Mouse (Mus musculus) gastrocnemius, adult 18-20 months (tissue): ENCODE data around the gene Chsy1. TPM values are rescaled to one million over a fixed set of nuclear protein-coding genes. Genes with fewer than 3 reads are reported as not detected.

Experiments used
- DNase-seq: peaks from one replicate; pipeline ENCODE4 v3.0.0; 2021; ENCODE audit warnings: low spot score
- total RNA-seq, 2 experiments: library from RNA; stranded (reverse); gene quantifications; 2 replicates each; pipeline ENCODE4 v1.2.3; 2021

The Chsy1 gene
- total RNA-seq, 2 experiments from 2014 or later: 3.1 to 3.8 TPM

- DNase-seq: no peak
These were observed 29.6 kb downstream of the Chsy1 start for GRCm38 (mm10) chr7:66138878-66139277.

DNA sequence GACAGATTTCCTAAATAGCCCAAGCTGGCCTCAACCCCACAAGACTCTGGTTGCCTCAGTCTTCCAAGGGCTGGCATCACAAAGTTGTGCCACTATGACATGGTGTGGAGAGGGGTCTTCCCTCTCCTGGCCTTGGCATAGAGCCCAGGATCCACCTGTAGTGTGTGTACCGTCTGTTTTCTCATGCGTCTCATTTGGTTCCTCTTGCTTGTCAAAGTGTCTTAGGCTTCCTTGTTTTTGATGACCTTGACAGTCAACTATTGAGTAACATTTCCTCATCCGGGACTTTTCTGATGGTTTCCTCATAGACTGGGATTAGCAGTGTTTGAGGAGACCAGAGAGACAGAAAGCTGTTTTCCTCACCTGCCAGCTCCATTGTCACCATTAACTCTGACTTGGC, 30.8 kb downstream of the Chsy1 start:
- DNase-seq: no peak

- no peak for DNase-seq
These were observed 31.7 kb downstream of the Chsy1 start for GRCm38 (mm10) chr7:66140923-66141570.

GRCm38 (mm10) chr7:66142514-66142913, 33.2 kb downstream of the Chsy1 start:
- DNase-seq: no peak

- DNase-seq: no peak
These were observed 35.2 kb downstream of the Chsy1 start for GRCm38 (mm10) chr7:66144543-66144942.

DNA sequence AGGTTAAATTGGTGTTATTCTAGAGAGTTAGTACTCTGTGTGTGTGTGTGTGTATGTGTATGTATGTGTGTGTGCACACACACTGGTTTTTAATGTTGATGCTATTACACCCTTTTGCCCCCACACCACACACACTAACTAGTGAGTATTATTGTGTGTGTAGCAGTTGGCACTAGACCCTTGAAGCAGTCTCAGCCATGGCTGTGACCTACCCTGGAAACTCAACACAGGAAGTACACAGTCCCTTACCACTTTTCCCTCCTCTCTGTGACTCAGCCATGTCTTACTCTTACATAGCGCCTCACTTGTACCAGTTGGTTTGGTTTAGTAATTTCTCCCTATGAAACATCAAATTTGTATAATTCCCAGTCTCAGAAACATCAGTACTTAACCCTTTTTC, 37.8 kb downstream of the Chsy1 start:
- no peak for DNase-seq

GRCm38 (mm10) chr7:66147816-66148215, 38.5 kb downstream of the Chsy1 start:
- DNase-seq: no peak

DNA sequence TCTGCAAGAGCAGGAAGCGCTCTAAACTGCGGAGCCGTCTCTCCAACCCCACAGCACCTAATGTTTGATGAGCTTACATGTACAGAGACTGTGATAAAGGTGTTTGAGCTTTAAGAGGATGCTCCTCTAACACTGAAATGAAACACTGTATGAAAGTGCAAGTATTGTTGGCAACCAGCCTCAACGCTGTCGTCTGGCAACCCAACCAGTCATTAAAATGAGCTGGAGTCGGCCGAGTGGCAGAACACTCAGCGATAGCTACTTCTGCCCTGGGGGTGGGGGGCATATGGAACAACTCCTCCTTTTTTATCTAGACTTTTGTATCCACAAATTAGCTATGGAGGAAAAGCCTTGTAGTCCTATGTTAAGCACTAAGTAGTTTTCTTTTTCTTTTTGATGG, 40.2 kb downstream of the Chsy1 start:
- DNase-seq: no peak

DNA sequence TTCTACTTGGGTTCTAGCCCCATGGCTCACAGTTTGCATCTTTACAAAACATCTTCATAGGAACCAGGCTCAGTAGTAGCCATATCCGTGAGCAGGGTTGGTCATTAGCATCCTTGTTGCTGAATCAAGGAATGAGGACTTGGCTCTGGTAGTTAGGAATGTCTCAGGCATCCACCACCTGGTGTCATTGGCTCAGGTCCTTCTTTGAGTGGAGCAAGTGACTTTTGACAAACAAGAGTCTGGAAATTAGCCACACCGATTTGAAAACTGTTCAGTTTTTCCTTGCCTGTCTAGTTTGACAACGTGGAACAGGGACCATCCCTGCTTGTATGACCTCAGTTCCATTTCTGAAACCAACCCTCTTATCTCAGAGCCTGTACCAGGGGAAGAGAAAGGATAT, 41.1 kb downstream of the Chsy1 start:
- DNase-seq: no peak

- DNase-seq: no peak
These were observed 48.1 kb downstream of the Chsy1 start for GRCm38 (mm10) chr7:66157413-66157812.

DNA sequence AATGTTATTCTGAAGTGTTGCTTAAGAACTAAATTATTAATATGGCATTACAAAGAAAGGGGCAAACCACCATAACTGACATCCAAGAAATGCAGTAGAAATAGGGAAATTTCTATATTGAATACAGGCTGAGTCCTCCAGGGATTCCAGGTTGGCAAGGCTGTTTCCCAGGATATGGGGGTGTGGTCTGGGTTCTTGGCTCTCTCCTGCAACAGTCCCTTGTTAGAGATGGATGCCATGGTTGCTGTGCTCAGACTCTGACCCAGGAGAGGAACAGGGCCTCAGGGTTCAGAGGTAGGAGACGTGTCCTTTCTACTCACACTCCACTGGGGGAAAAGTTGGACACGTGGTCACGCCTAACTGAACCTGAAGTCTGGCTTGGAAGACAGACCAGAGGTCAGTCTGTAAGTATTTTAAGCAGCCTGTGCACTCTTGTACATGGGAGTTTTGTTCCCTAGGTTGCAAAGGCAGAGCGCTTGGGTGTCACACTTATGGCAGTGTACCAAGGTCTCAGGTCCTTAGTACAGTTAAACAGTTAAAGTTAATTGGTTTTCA, 48.6 kb downstream of the Chsy1 start:
- no peak for DNase-seq

DNA sequence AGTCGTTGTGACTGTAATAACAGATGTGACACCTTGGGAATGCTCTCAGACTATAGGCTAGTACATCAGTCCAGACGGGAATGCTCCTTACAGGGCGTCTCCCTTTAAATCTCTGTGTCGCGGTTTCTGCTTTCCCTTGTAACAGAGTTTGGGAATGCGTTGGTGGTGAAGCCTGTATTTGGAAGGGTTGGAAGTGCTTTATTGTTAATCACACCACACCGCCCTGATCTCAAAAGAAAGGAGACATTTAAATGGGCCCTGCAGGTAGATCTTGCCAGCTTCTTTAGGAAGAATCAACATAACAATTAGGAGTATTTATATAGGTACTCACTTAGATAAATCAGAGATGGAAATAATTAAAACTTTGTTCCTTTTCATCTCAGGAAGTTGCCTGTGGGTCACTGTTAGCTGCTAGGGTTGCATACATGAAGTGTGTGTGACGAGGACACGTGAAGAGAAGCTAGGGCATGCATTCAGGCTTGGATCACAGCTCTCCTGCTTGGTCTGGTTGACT, 49.4 kb downstream of the Chsy1 start:
- no peak for DNase-seq

DNA sequence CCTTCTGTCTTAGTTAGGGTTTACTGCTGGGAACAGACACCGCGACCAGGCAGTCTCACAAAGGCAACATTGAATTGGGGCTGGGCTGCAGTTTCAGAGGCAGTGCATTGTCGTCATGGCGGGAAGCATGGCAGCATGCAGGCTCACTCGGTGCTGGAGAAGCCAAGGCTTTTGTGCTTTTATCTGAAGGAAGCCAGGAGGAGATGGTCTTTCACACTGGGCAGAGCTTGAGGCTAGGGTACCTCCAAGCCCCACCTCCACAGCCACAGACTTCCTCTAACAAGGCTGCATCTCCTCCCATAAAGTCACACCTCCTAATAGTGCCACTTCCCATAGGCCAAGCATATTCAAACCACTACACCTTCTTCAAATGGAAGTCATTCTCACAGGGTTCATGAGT, 50.6 kb downstream of the Chsy1 start:
- DNase-seq: no peak

GRCm38 (mm10) chr7:66161836-66162235, 52.5 kb downstream of the Chsy1 start:
- no peak for DNase-seq

DNA sequence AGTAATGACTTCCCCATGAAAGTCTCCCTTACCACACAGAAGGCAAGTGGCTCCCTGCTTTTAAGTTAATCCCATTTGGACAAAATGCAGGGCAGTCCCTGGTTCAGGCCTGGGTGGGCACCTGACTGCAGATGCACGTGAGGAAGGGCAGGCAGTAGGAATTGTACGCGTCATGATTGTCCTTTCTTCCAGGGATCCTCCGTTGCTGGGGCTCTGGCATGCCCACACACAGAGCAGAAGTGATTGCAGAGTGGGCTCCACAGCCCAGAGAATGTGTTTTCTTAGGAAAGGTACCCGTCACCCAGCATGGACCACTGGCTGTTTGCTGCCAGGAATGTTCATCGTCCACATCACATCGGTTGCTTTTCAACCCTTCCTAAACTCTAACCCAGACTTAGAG, 53.2 kb downstream of the Chsy1 start:
- no peak for DNase-seq

DNA sequence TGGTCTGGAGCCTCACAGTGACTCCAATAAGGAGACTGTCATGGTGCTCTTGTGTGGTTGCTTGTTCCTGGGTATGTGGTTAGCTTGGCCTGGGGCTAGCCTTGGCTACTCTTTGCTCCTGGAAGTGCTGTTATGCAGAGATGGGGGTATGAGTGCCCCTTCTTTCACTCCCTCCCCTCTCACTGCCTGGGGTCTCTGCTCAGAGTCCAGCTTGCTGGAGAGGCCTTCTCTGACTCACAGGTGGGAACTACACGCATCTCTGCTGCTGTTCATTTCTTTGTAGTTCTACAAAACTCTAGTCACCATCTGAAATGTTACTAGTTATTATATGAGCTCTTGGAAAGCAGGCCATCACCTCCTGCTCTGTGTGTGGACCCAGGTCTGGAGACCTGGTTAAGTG, 53.7 kb downstream of the Chsy1 start:
- no peak for DNase-seq

GRCm38 (mm10) chr7:66164427-66165031, 55.2 kb downstream of the Chsy1 start:
- no peak for DNase-seq

DNA sequence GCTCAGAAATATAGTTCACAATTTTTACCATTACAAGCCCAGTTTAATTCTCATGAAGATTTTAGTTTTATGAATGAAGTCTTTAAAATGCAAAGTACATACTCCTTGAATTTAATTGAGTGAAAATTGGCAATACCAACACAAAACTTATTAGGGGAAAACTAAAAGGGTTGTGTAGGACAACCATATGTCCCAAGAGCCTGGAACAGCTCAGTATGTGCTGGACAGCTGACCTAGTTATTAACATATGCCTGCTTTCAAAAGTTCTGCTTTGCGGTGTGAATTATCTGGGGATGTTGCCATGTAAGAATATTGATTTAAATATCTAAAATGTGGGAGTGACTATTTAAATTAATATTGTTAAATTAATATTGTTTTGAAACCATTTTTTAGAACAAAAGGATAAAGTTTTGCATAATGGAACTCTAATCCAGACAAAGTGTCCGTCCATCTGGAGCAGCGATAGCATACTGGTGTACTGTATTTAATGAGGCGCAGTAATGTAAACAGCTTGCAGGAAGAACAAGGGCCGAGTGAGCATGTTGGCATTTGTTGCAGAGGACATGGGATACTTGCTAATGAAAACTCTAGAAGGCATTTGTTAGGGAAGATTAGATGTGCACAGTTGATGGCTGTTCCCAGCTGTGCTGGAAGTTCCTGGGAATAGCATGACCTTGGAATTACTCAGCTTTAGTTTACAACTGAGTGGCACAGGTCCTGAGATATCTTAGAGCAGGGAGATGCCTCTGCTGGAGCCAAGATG, 55.9 kb downstream of the Chsy1 start:
- DNase-seq: no peak

DNA sequence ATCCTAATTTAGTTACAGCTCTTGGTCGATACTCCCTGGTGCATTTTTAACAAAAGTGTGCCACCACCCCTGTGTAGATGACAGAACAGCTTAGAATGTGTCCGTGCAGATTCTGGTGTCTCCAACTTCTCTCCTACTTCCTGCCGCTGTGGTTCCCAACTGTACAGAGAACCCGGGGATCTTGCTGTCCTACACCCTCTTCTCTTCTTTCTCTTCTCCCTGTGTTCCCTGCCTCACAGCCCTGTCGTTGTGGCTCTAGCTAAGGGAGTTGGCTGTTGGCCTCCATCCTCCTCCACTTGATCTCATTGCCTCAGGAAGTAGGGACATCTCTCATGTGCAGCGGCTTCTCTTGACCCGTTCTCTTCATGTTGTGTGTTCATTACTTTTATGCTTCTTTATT, 59.6 kb downstream of the Chsy1 start:
- DNase-seq: no peak

- no peak for DNase-seq
These were observed 60.2 kb downstream of the Chsy1 start for GRCm38 (mm10) chr7:66169476-66169875.

DNA sequence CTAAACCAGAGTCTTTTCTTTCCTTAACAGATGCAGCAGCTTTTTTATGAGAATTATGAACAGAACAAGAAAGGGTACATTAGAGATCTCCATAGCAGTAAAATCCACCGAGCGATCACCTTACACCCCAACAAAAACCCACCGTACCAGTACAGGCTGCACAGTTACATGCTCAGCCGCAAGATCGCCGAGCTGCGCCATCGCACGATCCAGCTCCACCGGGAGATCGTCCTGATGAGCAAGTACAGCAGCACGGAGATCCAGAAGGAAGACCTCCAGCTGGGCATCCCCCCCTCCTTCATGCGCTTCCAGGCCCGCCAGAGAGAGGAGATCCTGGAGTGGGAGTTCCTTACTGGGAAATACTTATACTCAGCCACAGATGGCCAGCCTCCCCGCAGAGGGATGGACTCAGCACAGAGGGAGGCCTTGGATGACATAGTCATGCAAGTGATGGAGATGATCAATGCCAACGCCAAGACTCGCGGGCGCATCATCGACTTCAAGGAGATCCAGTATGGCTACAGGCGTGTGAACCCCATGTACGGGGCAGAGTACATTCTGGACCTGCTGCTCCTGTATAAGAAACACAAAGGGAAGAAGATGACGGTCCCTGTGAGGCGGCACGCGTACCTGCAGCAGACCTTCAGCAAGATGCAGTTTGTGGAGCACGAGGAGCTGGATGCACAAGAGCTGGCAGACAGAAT, 61.6 kb downstream of the Chsy1 start:
- no peak for DNase-seq

GRCm38 (mm10) chr7:66175738-66176137, 66.4 kb downstream of the Chsy1 start:
- no peak for DNase-seq
